Mouse (Mus musculus) neural tube, embryonic 10.5 days (tissue): ENCODE results near the gene Ang.
A peak's percentile ranks its signal among the peaks of the same experiment; 100 is the strongest.

Experiments used
- DNase-seq: peaks from one replicate; pipeline ENCODE4 v3.0.0-alpha.2; 2017; ENCODE audit warnings: low spot score; ENCODE audit errors: extremely low spot score

Gene Ang

DNA sequence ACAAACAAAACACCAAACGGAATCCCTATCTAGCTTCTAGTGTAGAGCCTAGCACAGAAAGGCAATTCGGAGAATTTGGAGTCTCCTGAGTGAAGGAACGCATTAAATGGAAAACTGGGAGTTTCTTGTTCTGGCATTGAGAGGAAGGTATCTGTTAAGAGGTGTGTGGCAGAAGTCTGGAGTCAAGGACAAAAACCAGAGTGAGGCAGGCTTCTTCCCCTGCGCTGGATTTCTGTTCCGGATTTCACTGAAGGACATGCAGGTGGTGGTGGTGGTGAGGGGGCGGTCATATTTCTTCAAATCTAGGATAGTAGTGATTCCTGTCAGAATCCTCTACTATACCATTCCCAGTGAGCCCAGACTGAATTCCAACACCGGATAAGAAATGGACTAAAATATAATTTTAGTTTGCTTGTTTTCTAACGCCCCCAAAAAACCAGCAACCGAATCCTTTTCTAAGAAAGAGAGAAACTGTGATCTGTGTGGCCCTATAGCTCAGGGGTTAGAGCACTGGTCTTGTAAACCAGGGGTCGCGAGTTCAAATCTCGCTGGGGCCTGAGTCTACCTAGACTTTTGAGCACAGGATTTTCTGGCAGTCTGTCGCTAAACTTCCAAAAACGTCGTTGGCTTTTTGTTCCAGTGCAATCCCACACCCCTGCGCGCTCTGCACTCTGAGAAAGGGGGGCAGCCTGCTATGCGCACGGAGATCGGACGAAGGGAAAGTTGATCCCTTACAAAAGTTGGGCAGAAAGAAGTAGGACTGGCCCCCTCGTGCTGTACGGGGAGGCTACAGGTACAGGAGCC lies 2.6 kb upstream of the Ang start:
- peak; percentile 86 for DNase-seq

GRCm38 (mm10) chr14:51088970-51089673 lies 1.8 kb upstream of the Ang start:
- DNase-seq, result peak; percentile 99

DNA sequence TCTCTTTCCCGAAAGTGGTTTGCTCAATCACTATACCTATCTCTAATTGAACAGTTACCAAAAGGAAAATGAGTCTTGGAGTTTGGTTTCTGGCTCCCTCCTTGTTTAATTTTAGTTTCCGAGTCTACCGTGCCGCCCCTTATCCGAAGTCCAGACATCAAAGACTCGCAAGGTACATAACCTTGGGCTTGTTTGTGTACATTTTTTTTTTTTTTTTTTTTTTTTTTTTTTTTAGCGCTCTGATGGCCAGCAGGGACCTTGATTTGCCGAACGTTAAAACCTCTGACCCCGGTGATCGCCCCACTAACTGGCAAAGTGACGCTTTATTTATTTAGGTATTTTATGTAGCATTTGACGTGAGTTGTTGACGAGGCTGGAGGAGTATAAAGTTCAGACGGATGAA lies 1.3 kb upstream of the Ang start:
- DNase-seq, result no peak

DNA sequence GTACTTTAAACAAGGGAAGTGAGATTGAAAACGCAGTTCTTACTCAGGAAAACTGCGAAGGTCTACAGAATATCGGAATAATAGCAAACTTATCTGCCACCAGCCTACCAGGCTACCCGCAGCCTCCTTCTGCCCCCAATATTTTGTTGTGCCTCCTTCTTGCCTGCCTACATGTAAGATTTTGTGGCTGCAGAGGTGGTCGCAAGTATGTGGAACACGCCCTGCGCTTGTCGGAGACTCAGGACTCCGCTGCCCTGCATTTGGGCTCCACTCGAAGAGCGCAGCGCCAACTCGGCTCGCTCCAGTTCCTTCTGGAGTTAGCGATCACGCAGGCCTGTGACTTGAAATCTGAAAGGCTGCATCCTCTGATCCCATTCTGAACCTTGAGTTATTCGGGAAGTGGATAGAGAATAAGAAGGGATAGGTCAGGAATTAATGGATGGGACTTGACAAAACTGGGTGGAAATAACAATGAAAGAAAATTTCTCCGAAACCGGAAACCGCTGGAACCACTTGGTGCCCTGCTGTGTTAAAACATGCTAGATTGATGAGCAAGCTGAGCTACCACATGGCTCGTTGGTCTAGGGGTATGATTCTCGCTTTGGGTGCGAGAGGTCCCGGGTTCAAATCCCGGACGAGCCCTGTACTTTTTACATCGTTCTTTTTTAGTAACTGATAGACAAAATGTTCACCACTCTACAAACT lies 721 bp upstream of the Ang start:
- DNase-seq, result peak; percentile 89

DNA sequence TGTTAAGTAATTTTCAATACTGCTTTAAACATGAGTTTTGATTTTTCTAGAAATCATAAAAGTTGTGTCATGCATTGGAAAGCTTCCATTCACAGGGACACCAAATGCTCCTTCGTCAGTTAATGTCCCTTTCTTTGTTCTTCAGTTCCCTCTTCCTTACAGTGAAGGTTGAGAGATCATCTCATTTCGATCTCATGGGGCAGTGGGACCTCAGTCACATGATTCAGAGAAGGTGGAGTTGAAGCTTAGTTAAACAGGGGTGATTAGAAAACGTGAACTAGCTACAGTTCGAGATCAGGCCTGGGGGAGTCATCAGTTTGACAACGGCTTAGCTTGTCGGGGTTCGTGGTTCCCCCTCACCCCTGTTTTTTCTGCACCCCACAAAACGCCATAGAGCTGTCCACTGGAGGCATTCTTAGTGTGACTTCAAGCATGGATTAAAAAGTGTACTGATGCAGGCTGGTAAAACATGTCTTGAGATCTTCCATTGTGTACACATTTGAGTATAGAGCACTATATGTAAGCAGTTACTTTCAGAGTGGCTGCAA lies 1.2 kb downstream of the Ang start:
- no peak for DNase-seq

- DNase-seq, result no peak
Measured at GRCm38 (mm10) chr14:51093496-51093895, 2.5 kb downstream of the Ang start.

- no peak for DNase-seq
Measured at GRCm38 (mm10) chr14:51094096-51094875, 3.3 kb downstream of the Ang start.

GRCm38 (mm10) chr14:51094921-51095320 lies 4.0 kb downstream of the Ang start:
- no peak for DNase-seq

DNA sequence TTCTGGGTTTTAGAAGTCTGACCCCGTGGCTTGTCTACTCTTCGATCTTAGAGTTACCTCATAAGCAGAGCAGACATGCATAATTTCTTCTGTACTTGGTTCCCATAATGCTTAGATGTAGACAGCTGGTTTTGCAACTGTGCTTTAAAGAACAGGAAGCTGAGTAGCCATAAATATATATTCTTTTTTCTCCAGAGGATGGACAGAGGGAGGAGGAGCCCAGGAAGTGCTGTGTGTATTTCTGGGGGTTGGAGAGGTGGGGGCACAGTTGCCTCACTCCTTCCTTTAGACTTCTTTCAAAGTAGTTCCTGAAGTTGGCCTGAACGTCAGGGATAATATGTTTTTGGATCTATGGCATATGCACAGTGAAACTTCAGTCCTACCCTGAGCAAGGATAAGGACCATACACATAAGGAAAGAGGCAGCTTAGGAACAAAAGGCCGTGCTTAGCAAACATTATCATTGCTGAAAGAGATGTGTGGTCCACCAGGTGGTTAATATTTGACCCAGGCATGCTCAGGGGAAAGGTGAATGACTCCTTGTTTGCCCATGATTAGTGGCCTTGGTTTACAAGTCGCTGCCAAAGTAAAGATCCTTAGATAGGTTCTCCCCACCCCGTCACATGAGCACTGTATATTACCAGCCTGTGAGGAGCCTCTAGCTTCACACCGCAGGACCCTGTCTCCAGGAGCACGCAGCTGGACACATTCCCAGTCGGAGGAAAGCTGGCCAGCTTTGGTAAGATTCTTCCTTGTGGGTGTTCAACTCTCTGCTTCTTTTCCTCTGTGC lies 5.0 kb downstream of the Ang start:
- DNase-seq, result no peak

- DNase-seq, result peak; percentile 43
Measured at GRCm38 (mm10) chr14:51098300-51098699, 7.3 kb downstream of the Ang start.

GRCm38 (mm10) chr14:51098921-51099320 lies 8.0 kb downstream of the Ang start:
- DNase-seq, result no peak

DNA sequence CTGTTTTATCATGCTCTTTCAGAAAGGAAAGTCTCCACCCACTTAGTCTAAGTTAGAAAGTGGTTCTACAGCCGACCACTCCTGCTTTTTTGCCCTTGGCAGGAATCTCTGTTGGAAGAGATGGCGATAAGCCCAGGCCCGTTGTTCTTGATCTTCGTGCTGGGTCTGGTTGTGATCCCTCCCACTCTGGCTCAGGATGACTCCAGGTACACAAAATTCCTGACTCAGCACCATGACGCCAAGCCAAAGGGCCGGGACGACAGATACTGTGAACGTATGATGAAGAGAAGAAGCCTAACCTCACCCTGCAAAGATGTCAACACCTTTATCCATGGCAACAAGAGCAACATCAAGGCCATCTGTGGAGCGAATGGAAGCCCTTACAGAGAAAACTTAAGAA lies 10.3 kb downstream of the Ang start:
- DNase-seq, result no peak

GRCm38 (mm10) chr14:51103217-51103616 lies 12.3 kb downstream of the Ang start:
- peak; percentile 70 for DNase-seq

DNA sequence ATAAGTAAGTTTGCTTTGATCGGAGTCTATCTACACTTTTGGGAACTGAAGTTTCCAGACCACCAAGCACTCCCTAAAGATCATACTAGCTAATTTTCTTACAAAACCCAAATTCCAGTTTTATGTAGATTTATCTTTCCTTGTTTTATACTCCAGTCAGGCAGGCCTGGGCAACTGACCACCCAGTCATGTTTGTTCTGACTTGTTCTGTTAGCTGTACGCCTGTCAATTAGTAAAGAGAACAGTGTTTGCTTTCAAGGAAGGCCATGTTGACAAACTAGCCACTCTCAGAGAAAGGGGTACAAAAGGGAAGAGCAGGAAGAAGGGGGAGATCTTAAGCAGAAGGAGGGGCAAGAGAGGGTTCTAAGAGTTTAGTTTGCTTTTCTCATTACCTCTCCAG lies 13.4 kb downstream of the Ang start:
- DNase-seq, result no peak

- DNase-seq, result no peak
Measured at GRCm38 (mm10) chr14:51106449-51106967, 15.6 kb downstream of the Ang start.

- no peak for DNase-seq
Measured at GRCm38 (mm10) chr14:51111966-51112365, 21.0 kb downstream of the Ang start.

DNA sequence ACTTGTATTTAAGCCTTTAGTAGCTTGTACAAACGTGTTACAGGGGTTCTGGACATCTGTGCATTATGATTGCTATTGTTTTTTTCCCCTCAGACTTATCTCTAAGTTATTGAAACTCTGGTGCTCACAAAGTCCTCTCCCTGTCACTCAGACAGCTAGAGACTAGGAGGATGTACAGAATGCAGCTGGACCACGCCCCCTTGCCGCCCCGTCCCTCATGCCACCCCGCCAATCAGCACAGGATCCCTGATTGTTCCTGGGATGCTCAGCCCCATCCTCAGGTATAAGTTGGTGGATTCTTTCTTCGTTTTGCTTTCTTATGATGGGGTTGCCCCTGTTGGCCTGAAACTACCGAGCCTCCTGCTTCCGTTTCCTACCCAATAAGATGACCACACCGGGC lies 22.5 kb downstream of the Ang start:
- no peak for DNase-seq

GRCm38 (mm10) chr14:51113916-51114560 lies 23.1 kb downstream of the Ang start, which contains the start of gene Eddm3b:
Gene Eddm3b (plus strand): TSS chr14:51114426.
- no peak for DNase-seq

DNA sequence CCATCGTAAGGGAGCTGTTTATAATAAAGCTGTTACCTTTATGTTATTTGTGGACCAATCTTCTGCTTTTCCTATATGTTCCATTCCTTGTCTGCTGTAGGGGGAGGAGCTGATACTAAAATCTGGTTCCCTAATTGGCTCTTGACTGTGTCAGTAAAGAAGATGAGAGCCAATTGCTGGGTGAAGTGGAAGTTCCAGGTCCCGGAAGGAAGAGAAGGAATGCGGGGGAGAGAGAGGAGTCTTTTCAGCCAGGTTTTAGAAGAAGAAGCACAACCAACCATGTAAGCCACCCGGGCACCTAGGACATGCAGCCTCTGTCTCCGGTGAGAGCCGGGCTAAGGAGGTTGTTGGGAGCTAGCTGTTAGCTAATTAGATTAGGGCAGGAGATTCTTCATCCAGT lies 34.7 kb downstream of the Ang start:
- no peak for DNase-seq
